Mouse (Mus musculus) liver, postnatal 0 days (tissue): ENCODE measurements at regions not wholly inside any gene's neighbourhood (a gene's known extent, or its start where the extent isn't known, plus 50 kb on each side); places are given as distances from the start of the nearest gene placed in this dataset.

Experiments
- CTCF ChIP-seq: sonication (generic); IDR thresholded peaks from 2 replicates; pipeline ENCODE4 v1.5.1; 2016; ENCODE audit warnings: antibody characterized with exemption, low read depth
- EP300 ChIP-seq: IDR thresholded peaks from 2 replicates; pipeline ENCODE4 v1.6.1; 2016; ENCODE audit warnings: antibody characterized with exemption, low read depth, mild to moderate bottlenecking

DNA sequence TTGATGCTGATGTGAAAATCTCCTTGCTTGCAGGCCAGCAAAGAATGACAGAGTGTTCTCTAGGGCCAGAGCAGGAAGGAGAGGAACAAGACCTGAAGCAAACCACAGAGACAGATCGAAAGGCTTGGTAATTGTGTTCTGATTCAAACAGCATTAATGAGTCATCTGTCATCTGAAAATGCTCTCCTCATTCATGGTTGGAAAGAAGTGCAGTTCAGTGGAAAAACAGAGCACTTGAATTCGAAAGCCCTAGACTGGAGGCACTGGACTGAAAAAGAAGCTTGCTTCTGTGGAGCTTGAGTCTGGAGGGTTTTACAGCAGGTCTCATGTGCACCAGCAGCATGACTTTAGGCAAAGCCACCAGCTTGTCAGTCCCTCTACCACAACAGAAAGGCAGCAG, 374.3 kb upstream of the B430305J03Rik start:
- no peak for TF ChIP-seq CTCF
- no peak for TF ChIP-seq EP300
